Mouse (Mus musculus): ENCODE data around the gene B230217C12Rik. TPM values are rescaled to one million over a fixed set of nuclear protein-coding genes. Genes with fewer than 3 reads are reported as not detected.
A peak's percentile ranks its signal among the peaks of the same experiment; 100 is the strongest.

Gene B230217C12Rik
- polyA plus RNA-seq, 1 experiment from 2014 or later: 1.1 TPM

DNA sequence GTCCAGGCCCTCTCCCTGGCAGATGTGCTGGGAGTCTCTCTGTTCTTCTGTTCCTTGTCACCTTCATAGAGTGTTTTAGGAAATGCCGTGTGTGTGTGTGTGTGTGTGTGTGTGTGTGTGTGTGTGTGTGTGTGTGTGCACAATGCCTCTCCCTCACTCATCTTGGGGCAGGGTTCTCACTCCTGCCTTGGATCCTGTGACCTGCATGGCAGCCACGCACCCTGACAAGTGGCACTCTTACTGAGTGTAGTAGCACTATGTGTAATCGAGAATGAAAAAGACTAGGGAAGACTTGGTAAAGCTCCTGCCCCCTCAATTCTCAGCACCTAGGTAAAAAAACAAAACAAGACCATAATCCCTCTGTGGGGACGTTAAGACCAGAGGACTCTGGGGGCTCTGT is 21.5 kb upstream of the B230217C12Rik start:
- Histone ChIP-seq H3K36me3 (ENCODE audit: control insufficient read depth, insufficient read depth, low read length) (peaks cover 6% of the 10 kb centered on the region; the same call in 1 of the 2 replicates), H3K27ac (replicated peaks) (peak overlapping the region; percentile 70), H3K4me2 (replicated peaks; ENCODE audit: low read depth) (no peak overlapping the region), H3K27me3 (ENCODE audit: control insufficient read depth, insufficient read depth, low read length) (no peaks in the 10 kb centered on the region), H3K9ac (ENCODE audit: low read length) (no peak overlapping the region), H3K4me3 (ENCODE audit: low read depth, low read length) (no peak overlapping the region), H3K4me1 (replicated peaks; ENCODE audit: control insufficient read depth, insufficient read depth) (peaks cover 9% of the 10 kb centered on the region), H3K9me3 (ENCODE audit: control insufficient read depth, low read length) (no peaks in the 10 kb centered on the region)
- 56% methylated on average over 4 of the region's 4 CpGs for WGBS
- DNase-seq (ENCODE audit: low spot score) (no peak), ATAC-seq (ENCODE audit: low FRiP score, low TSS enrichment) (no peak)
- no peak for TF ChIP-seq EP300 (optimal IDR thresholded peaks at IDR 0.05)
- TF ChIP-seq CTCF (IDR thresholded peaks at IDR 0.05; ENCODE audit: low read depth): no peak

DNA sequence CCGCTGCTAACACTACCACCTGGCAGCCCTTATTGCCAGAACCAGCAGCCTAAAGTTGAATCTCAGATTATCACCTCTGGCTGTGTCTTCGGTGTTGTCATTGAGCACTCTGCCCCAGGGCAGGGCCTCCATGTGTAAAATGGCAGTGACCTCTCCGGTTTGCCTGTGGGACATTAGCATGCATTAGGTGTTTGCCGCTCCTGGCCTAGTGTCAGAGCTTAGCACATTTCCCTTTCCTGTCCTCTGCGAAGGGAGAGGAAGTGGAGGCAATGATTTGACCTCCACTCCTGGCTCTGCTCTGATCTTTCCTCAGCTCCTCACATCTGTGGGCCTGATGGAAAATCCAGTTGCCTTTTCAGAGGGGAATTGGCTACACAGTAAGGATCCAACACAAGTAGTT is 20.7 kb upstream of the B230217C12Rik start:
- H3K4me1 ChIP-seq (replicated peaks; ENCODE audit: control insufficient read depth, insufficient read depth): peaks cover 9% of the 10 kb centered on the region

DNA sequence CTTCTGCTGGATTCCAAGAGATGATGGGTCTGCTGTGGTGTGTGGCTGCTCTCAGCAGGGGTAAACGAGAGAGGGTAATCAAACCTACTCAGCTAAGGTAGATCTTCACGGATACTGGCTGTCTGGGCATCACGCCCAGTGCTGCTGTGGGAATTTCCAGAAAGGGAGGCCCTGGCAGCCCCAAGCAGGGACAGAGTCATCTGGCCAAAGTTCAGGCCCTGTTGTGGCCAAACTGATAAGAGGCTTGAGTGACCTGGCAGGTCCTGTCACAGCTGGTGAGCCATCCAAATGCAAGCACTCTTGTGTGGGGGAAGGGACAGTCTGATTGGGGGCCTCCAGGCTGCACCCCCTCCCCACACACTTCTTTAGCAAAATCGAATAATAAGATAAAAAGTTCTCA is 19.7 kb upstream of the B230217C12Rik start:
- DNase-seq (ENCODE audit: low spot score) (peak; percentile 80), ATAC-seq (ENCODE audit: low FRiP score, low TSS enrichment) (peak; percentile 60)
- 40% methylated on average over 4 of the region's 4 CpGs for WGBS
- peaks cover 9% of the 10 kb centered on the region for H3K4me1 ChIP-seq (replicated peaks; ENCODE audit: control insufficient read depth, insufficient read depth)
- H3K4me2 ChIP-seq (replicated peaks; ENCODE audit: low read depth): no peak overlapping the region
- TF ChIP-seq CTCF (IDR thresholded peaks at IDR 0.05; ENCODE audit: low read depth): no peak
- no peak for TF ChIP-seq EP300 (optimal IDR thresholded peaks at IDR 0.05)
- no peaks in the 10 kb centered on the region for H3K9me3 ChIP-seq (ENCODE audit: control insufficient read depth, low read length)
- no peak overlapping the region for H3K27ac ChIP-seq (replicated peaks)
- no peak overlapping the region for H3K4me3 ChIP-seq (ENCODE audit: low read depth, low read length)
- no peak overlapping the region for H3K9ac ChIP-seq (ENCODE audit: low read length)
- no peaks in the 10 kb centered on the region for H3K27me3 ChIP-seq (ENCODE audit: control insufficient read depth, insufficient read depth, low read length)
- H3K36me3 ChIP-seq (ENCODE audit: control insufficient read depth, insufficient read depth, low read length): peaks cover 13% of the 10 kb centered on the region

More for the DNA sequence above, 20.7 kb upstream of the B230217C12Rik start:
- Histone ChIP-seq H3K9me3 (ENCODE audit: control insufficient read depth, low read length) (no peaks in the 10 kb centered on the region), H3K27me3 (ENCODE audit: control insufficient read depth, insufficient read depth, low read length) (no peaks in the 10 kb centered on the region), H3K4me2 (replicated peaks; ENCODE audit: low read depth) (no peak overlapping the region), H3K27ac (replicated peaks) (no peak overlapping the region), H3K9ac (ENCODE audit: low read length) (no peak overlapping the region), H3K36me3 (ENCODE audit: control insufficient read depth, insufficient read depth, low read length) (peaks cover 7% of the 10 kb centered on the region), H3K4me3 (ENCODE audit: low read depth, low read length) (no peak overlapping the region)
- ATAC-seq (ENCODE audit: low FRiP score, low TSS enrichment) (no peak), DNase-seq (ENCODE audit: low spot score) (no peak)
- TF ChIP-seq EP300 (optimal IDR thresholded peaks at IDR 0.05): no peak
- no peak for TF ChIP-seq CTCF (IDR thresholded peaks at IDR 0.05; ENCODE audit: low read depth)
- 89% methylated on average over 5 of the region's 5 CpGs for WGBS

DNA sequence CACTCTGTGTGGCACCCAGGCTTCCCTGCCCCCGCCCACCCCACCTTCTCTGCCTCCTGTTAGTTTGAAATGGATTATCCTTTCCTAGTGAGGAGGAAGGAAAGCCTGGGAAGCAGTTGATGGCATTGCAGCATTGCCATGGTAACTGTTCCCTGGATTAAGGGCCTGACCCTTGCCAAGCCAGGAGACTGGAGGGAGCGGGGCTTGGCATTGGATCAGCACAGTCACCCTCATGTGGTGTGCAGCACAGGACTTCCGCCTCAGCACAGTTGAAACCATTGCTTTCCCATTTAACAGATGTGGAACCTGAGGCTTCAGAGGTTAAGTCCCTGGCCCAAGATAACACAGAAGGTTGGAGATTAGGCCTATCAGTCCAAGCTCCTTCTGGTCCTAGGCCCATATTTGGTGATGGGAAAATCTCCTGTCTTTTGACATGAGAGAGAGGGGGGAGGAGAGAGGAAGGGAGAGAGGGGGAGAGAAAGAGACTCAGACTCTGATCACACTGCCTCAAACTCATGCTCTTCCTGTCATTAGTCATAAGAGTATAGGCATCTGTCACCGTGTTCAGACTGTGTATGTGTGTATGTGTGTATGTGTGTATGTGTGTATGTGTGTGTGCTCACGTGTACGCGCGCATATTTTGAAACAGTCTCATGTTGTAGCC is 19.0 kb upstream of the B230217C12Rik start:
- no peak for ATAC-seq (ENCODE audit: low FRiP score, low TSS enrichment)
- H3K36me3 ChIP-seq (ENCODE audit: control insufficient read depth, insufficient read depth, low read length): peaks cover 14% of the 10 kb centered on the region
- no peak for TF ChIP-seq CTCF (IDR thresholded peaks at IDR 0.05; ENCODE audit: low read depth)
- TF ChIP-seq EP300 (optimal IDR thresholded peaks at IDR 0.05): no peak
- WGBS: 88% methylated on average over 8 of the region's 8 CpGs
- no peak for DNase-seq (ENCODE audit: low spot score)
- no peak overlapping the region for H3K9ac ChIP-seq (ENCODE audit: low read length)
- H3K27ac ChIP-seq (replicated peaks): no peak overlapping the region
- H3K9me3 ChIP-seq (ENCODE audit: control insufficient read depth, low read length): no peaks in the 10 kb centered on the region
- no peak overlapping the region for H3K4me2 ChIP-seq (replicated peaks; ENCODE audit: low read depth)
- no peak overlapping the region for H3K4me3 ChIP-seq (ENCODE audit: low read depth, low read length)
- H3K27me3 ChIP-seq (ENCODE audit: control insufficient read depth, insufficient read depth, low read length): no peaks in the 10 kb centered on the region
- H3K4me1 ChIP-seq (replicated peaks; ENCODE audit: control insufficient read depth, insufficient read depth): peaks cover 7% of the 10 kb centered on the region

DNA sequence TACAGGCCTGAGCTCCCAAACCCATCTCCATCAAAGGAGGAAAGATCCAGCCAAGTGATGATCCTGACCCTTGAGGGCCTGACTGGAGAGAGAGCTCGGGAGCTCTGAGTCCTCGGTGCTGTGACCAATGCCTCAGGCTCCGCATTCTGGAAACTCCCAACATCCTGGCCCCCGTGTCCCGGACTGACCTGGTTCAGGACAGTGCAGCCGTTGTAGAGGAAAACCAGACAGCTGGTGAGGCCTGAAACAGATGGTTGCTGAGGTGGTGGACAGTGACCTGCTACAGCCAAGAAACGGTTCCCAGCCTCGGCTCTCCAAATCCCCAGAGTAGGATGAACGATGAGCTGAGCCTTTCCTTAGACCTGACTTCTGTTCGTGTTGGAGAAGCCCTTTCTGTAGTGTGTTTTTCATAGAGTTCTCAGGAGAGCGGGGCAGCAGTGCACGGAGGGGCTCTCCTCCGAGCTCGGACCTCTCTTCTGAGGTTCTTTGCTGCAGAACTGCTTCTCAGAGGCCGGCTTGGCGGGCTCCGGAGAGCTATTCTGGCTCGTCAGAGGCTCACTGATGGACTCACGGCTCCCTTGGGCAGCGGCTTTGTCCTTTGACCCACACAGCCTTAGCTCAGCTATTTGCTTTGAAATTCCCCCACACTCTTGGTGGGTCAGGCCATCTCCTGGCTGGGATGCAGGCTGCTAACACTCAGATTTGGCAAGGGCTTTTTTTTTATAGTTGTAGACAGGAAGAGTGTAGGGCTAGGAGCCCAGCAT is 17.6 kb upstream of the B230217C12Rik start:
- Histone ChIP-seq H3K9me3 (ENCODE audit: control insufficient read depth, low read length) (no peaks in the 10 kb centered on the region), H3K27me3 (ENCODE audit: control insufficient read depth, insufficient read depth, low read length) (no peaks in the 10 kb centered on the region), H3K4me3 (ENCODE audit: low read depth, low read length) (no peak overlapping the region), H3K9ac (ENCODE audit: low read length) (no peak overlapping the region), H3K36me3 (ENCODE audit: control insufficient read depth, insufficient read depth, low read length) (peaks cover 19% of the 10 kb centered on the region), H3K27ac (replicated peaks) (no peak overlapping the region), H3K4me2 (replicated peaks; ENCODE audit: low read depth) (no peak overlapping the region), H3K4me1 (replicated peaks; ENCODE audit: control insufficient read depth, insufficient read depth) (peaks cover 1% of the 10 kb centered on the region)
- no peak for TF ChIP-seq EP300 (optimal IDR thresholded peaks at IDR 0.05)
- DNase-seq (ENCODE audit: low spot score) (no peak), ATAC-seq (ENCODE audit: low FRiP score, low TSS enrichment) (no peak)
- WGBS: 70% methylated on average over 20 of the region's 20 CpGs

DNA sequence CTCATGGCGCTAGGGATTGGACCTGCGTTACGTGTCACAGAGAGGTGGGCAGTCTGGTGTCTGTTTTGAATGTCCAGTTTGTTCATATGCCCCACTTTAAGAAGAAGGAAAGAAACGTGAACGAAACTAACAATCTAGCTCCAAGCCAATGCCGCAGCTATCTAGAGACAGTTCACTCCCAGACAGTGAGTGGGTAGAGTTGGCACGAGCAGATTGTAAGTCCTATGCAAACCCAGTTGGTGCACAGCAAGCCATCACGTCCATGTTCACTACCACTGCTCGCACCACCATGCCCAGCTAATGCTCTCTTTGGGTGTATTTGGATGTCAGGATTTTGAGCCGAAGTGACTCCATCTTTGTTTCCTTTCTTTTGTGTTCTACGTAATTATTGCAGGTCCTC is 16.4 kb upstream of the B230217C12Rik start:
- Histone ChIP-seq H3K4me3 (ENCODE audit: low read depth, low read length) (no peak overlapping the region), H3K4me2 (replicated peaks; ENCODE audit: low read depth) (no peak overlapping the region), H3K9ac (ENCODE audit: low read length) (no peak overlapping the region), H3K9me3 (ENCODE audit: control insufficient read depth, low read length) (no peaks in the 10 kb centered on the region), H3K27ac (replicated peaks) (no peak overlapping the region), H3K27me3 (ENCODE audit: control insufficient read depth, insufficient read depth, low read length) (no peaks in the 10 kb centered on the region), H3K4me1 (replicated peaks; ENCODE audit: control insufficient read depth, insufficient read depth) (no peaks in the 10 kb centered on the region), H3K36me3 (ENCODE audit: control insufficient read depth, insufficient read depth, low read length) (peaks cover 19% of the 10 kb centered on the region)
- ATAC-seq (ENCODE audit: low FRiP score, low TSS enrichment): no peak
- no peak for TF ChIP-seq EP300 (optimal IDR thresholded peaks at IDR 0.05)
- WGBS: 95% methylated on average over 11 of the region's 11 CpGs
- no peak for DNase-seq (ENCODE audit: low spot score)

Measured in stomach, postnatal 0 days (tissue).